Mouse (Mus musculus) ovary, postnatal 14 days (tissue): Measurements from ENCODE around the gene Aldh3b2.
A peak's percentile ranks its signal among the peaks of the same experiment; 100 is the strongest.

Source experiments
- DNase-seq: peaks from one replicate; pipeline ENCODE4 v3.0.0; 2022; ENCODE audit warnings: low spot score

Gene Aldh3b2

GRCm38 (mm10) chr19:3972229-3972628, at the start of gene Aldh3b2:
Aldh3b2 (plus strand) TSS chr19:3972328.
- DNase-seq, result no peak

GRCm38 (mm10) chr19:3922661-3923371, 49.3 kb upstream of the Aldh3b2 start:
- DNase-seq, result no peak

DNA sequence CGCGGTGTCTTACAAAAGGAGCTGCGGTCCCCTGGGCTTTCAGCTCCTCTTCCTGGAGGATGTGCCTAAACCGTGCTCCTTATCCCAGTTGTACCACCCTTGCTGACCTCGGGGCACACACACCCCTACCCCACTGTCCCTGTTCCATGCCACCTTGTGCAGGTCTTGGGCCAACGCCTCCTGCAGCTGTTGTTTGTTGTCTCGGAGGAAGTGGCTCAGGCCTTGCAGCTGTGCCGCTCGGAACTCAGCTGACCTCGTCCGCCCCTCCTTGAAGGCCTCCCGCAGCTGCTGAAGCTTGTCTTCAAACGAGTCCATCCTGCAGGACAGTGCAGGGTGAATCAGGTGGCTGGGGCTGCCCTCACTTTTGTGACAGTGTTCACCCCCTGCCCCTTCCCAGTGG, 48.5 kb upstream of the Aldh3b2 start:
- no peak for DNase-seq

- no peak for DNase-seq
Measured at GRCm38 (mm10) chr19:3924190-3924589, 47.9 kb upstream of the Aldh3b2 start.

DNA sequence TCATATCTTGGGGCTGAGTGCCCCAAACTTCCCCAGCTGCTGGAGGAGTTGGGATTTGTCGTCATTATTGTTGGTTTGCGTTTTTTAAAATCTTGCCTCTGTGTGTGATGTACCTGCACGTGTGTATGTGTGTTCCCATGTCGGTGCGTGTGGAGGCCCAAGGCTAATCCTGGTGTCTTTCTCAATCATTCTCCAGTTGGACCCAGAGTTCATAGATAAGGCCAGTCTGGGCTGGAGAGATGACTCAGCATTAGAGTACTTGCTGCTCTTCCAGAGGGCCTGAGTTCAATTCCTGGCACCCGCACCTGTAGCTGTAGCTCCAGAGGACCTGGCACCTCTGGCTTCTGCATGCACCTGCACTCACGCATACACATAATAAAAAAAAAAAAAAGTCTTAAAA, 47.3 kb upstream of the Aldh3b2 start:
- no peak for DNase-seq

DNA sequence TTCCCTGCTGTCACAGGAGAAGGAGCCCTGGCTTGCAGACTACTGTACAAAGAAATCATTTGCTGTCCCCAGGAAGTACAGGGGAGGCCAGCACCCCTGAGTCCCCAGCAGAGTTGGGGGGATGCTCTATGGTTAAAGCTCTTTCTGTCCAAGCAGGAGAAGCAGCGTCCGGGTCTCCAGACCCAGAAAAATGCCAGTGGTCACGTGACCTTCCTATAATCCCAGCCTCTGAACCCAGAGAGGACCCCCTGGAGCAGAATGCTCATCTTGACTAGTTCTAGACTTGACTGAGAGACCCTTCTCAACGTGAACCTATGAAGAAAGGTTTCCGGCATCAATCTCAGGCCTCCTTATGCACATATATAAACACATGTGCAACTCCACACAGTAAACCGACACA, 46.3 kb upstream of the Aldh3b2 start:
- DNase-seq, result no peak

DNA sequence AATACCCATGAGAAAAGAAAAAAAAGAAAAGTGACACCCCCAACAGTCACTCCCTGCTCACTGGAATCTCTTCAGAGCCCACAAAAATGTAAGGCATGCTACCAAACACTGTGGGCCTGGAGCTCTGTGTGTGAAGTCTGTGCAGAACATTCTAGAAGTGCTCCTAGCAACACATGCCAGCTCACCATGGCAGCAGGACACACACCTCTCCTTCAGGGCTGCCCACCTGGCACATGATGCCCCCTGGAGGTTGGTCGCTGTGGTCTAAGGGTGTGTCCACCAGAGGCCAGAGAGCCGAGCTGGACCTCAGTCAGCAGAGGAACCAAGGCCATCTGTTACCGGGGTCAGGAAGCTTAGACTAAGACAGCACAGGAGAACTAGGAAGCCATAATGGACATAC, 45.8 kb upstream of the Aldh3b2 start:
- no peak for DNase-seq

- no peak for DNase-seq
Measured at GRCm38 (mm10) chr19:3926685-3927084, 45.4 kb upstream of the Aldh3b2 start.

- DNase-seq, result no peak
Measured at GRCm38 (mm10) chr19:3927989-3928388, 44.1 kb upstream of the Aldh3b2 start.

- no peak for DNase-seq
Measured at GRCm38 (mm10) chr19:3928779-3929178, 43.3 kb upstream of the Aldh3b2 start.

DNA sequence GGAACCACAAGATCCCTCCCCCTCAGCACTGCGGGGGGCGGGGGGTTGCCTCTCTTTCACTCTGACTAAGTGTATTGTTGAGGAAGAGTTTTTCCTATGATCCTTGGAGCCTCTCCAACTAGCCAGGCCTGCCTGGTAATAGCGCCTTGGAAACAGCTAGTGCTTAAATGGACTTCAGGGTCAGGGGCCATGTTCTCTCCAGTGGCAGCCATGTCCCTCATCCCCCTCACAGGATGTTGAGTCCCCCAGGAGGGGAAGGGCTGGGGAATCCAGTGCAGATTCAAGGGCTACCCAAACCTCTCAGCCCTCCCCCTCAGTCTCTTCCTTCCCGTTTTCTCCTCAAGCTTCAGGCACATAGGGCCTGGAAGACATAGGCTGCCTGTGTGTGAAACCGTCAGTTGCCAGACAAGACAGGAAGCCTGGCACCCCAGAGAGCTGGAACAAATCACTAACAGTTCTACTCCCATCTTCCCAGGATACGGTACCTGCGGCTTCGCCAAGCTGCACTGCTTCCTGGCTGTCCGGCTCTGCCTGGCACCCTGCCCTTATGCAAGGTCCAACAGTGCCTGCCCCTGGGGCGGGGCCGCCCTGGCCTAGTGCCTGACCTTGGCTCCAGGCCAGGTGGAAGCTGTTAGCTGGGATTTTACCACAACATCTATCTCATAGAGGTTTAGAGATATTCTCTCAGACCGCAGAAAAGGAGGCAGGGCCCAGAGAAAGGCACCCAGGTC, 42.8 kb upstream of the Aldh3b2 start, which contains the start of gene Aldh3b1:
Aldh3b1 (minus strand) TSS at position 598 of the 731 bp plus-strand sequence.
- DNase-seq, result peak; percentile 85

DNA sequence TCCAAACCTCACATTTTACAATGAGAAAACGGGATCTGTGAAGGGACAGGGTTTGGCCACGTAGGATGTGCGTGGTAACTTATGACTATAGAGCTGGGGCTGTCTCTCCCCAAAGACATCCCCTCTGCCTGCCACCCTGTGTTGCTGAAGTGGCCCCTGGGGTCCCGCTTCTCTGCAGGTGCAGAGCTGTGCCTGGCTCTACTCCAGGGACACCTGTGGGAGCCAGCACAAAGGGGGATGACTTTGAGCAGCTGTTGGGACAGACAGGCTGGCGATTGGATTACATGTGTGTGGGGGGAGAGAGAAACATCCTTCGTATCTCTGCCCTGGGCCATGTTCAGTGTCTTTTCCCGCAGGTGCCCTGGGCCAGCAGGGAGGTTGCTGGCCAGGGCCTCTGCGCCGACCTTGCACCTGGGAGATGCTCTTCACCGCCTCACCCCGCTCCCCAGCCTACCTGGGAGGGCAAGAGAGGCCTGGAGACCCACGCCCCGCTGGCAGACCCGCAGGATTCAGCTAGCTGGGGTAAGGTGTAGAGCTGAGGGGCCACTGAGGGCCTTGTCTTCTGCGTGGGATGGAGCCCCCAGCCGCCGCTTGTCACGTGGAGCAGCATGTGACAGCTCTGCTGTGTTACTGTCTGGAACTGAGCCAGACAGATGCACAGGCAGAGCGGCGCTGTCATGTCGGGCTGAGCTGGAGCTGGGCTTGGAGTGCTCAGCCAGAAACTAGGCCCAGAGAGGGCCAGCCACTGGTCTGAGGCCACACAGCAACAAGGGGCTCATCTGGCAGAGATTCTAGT, 41.7 kb upstream of the Aldh3b2 start:
- DNase-seq, result no peak

GRCm38 (mm10) chr19:3931716-3932115, 40.4 kb upstream of the Aldh3b2 start:
- no peak for DNase-seq

- DNase-seq, result peak; percentile 55
Measured at GRCm38 (mm10) chr19:3935032-3935895, 36.9 kb upstream of the Aldh3b2 start, which contains the start of gene Unc93b1. Unc93b1 (plus strand) TSS chr19:3935186.

DNA sequence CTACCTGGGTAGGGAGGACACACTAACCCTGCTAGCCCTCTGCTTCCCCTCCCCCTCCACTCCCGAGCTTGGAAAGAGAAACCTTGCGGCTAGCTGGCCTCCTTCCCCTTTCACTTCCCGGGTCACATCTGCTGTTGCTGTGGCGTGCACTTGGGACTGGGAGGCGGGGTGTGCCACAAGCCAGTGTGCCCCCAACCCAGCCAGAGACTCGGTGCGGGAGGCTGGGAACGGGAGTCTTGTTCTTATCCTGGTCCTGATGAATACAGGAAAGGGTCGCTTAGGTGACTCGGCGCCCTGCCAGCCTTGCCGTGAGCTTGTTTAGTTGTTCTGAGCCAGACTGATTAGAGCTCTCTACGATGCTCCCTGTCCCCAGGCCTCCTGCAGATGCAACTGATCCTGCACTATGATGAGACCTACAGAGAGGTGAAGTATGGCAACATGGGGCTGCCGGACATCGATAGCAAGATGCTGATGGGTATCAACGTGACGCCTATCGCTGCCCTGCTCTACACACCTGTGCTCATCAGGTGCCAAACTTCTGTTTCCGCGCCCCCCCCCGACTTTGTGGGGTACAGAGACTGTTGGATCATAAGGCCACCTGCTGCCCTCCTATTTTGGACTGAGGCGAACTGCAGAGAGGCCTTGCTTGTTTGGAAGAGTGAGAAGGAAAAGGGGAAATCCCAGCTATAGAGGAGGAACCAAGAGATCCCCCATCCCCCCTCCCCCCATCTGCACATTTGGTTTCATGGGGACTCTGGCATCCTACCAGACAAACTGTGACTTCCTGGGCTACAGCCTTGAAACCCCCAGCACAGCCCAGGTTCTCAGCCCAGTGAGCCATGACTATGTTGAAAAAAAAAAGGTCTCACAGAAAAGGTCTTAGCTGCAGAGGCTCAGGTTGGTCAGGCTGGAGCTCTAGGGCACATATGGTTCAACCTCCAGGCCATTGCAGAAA, 36.0 kb upstream of the Aldh3b2 start:
- peak; percentile 46 for DNase-seq

DNA sequence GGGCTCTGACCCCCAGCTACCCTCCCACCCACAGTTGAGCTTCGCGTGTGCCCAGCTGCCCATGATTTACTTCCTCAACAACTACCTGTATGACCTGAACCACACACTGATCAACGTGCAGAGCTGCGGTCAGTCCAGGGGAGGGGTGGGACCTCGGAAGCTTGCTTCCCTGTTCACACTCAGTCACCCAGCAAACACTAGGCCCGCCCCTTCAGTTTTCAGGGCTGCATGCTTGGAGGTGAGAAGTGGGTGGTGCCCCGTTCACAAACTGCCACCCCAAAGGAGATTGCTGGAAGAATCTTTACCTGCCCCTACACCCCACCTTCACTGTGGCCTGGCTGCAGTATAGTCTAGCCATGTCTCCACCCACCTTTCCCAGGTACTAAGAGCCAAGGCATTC, 29.8 kb upstream of the Aldh3b2 start:
- DNase-seq, result no peak

DNA sequence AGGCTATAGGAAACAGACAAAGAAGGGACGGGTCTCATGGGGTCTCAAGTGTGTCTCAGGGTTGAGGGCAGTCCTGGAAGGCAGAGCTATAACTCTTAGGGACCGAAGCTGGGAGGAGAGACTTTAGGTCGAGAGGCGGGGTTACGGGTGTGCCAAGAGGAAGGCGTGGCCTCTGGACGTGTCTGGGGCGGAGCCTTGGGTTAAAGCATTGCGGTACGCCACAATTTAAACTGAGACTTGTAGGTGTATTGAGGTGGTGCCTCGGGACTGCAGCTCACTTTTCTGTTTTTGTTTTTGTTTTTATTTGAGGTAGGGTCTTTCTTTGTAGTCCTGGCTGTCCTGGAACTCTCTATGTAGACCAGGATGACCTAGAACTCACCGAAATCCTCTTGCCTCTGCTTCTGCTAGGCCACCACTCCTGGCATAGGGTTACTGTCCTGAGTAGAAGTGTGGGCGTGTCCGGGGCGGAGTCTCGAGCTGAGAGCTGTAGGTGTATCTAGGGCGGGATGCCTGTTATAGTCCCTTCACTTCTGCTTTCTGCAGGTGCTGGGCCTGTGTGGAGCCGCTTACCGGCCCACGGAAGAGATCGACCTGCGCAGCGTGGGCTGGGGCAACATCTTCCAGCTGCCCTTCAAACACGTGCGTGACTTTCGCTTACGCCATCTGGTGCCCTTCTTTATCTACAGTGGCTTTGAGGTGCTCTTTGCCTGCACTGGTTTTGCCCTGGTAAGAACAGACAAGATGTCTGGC, 29.0 kb upstream of the Aldh3b2 start:
- no peak for DNase-seq

DNA sequence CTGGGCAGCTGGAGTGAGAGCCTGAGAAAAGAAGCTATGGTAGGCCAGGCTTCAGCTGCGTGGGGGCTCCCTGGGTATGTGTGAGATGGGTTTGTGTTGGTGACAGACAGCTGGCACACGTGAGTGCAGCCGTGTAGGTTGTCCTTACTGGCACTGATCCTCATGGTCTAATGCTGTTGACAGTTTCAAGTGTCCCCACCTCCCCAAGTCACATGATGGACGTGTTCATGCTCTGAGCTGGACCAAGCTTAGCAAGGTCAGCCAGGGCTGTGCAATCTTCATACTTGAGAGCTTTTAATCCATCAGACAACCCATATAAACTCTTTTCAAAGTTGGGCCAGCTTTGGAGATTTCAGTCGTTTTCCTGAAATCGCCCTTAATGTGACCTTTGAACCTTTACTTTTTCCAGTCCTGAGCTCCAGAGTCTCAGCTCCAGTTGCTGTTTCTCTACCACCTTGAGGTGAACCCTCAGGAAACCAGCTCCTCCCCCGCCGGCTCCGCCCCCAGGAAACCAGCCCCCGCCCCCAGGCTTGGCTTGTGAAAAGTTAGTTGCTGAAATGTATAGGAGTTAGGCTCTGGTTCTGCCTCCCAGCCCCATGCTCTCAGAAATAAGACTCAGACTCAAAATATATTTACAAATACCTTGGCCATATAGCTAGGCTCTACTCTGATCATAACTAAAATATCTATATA, 26.1 kb upstream of the Aldh3b2 start:
- no peak for DNase-seq

- DNase-seq, result peak; percentile 64
Measured at GRCm38 (mm10) chr19:3946715-3947114, 25.4 kb upstream of the Aldh3b2 start.
